In genomic region chr2:104327116-104327794, GRCm38 (mm10) we compare ENCODE assay signal across 32 mouse cellular contexts.
DNase-seq lines count a peak whose midpoint lies in the region; ATAC-seq and TF ChIP-seq lines count a peak whose summit lies in the region.
"Had no signal": no experiment of that assay in that cellular context is flagged by ENCODE, and none has a peak within 500 bp of the region (broad histone marks: within the 10 kb centered on the region; RNA-seq: fewer than 3 reads in every experiment).

No protein-coding gene starts in this region.

- peak overlapping the region; percentile 81 for H3K27ac ChIP-seq in forebrain, postnatal 0 days (ENCODE audit: low read depth, low read length)
- no peak overlapping the region for H3K27ac ChIP-seq in forebrain, embryonic 12.5 days
- H3K27ac ChIP-seq in layer of hippocampus, adult 2 months: peak overlapping the region; percentile 85
- H3K27ac ChIP-seq in midbrain, embryonic 15.5 days: 0 out of 2 replicates have a peak overlapping the region, but pooled peaks have one; percentile 26
- H3K27ac ChIP-seq: embryonic facial prominence, embryonic 15.5 days; kidney, embryonic 15.5 days; limb, embryonic 10.5 days; liver, embryonic 15.5 days; lung, embryonic 15.5 days; neural tube, embryonic 12.5 days; stomach, postnatal 0 days had no signal

- peak; percentile 85 for ATAC-seq in forebrain, postnatal 0 days
- ATAC-seq in forebrain, embryonic 12.5 days (ENCODE audit: low FRiP score): no peak
- ATAC-seq in midbrain, embryonic 15.5 days (replicated peaks): 0 out of 2 replicates have a peak, but pooled peaks have one; percentile 22
- ATAC-seq: Patski had no signal

- no peak for TF ChIP-seq CTCF in forebrain, postnatal 0 days (IDR thresholded peaks at IDR 0.05; ENCODE audit: low read depth)
- no peak for TF ChIP-seq CTCF in layer of hippocampus, adult 2 months (conservative IDR thresholded peaks at IDR 0.05)

- H3K27me3 ChIP-seq in forebrain, postnatal 0 days (ENCODE audit: insufficient read depth, low read length): no peaks in the 10 kb centered on the region
- H3K27me3 ChIP-seq in forebrain, embryonic 12.5 days: no peaks in the 10 kb centered on the region
- H3K27me3 ChIP-seq in midbrain, embryonic 15.5 days (replicated peaks): no peaks in the 10 kb centered on the region
- H3K27me3 ChIP-seq: CH12.LX; embryonic facial prominence, embryonic 15.5 days; heart, embryonic 12.5 days; kidney, embryonic 15.5 days; liver, embryonic 15.5 days; lung, embryonic 15.5 days; neural tube, embryonic 12.5 days had no signal

- 0 out of 2 replicates have a peak overlapping the region, but pooled peaks have one; percentile 25 for H3K9ac ChIP-seq in forebrain, postnatal 0 days
- no peak overlapping the region for H3K9ac ChIP-seq in forebrain, embryonic 12.5 days
- H3K9ac ChIP-seq in midbrain, embryonic 15.5 days: no peak overlapping the region
- H3K9ac ChIP-seq: embryonic facial prominence, embryonic 15.5 days; heart, embryonic 12.5 days; kidney, embryonic 15.5 days; liver, embryonic 15.5 days; lung, embryonic 15.5 days; neural tube, embryonic 12.5 days had no signal

- H3K9me3 ChIP-seq in forebrain, postnatal 0 days (ENCODE audit: low read length): no peaks in the 10 kb centered on the region
- H3K9me3 ChIP-seq in forebrain, embryonic 12.5 days: no peaks in the 10 kb centered on the region
- H3K9me3 ChIP-seq in midbrain, embryonic 15.5 days: no peaks in the 10 kb centered on the region
- H3K9me3 ChIP-seq: embryonic facial prominence, embryonic 15.5 days; G1E; heart, embryonic 12.5 days; kidney, embryonic 15.5 days; limb, embryonic 10.5 days; liver, embryonic 15.5 days; lung, embryonic 15.5 days; megakaryocyte, embryonic 14.5 days; neural tube, embryonic 12.5 days had no signal

- 0 out of 2 replicates have a peak, but pooled peaks cover 16% of the 10 kb centered on the region for H3K4me1 ChIP-seq in forebrain, postnatal 0 days (ENCODE audit: insufficient read depth)
- H3K4me1 ChIP-seq in forebrain, embryonic 12.5 days: no peaks in the 10 kb centered on the region
- H3K4me1 ChIP-seq in midbrain, embryonic 15.5 days: no peaks in the 10 kb centered on the region
- H3K4me1 ChIP-seq: embryonic facial prominence, embryonic 15.5 days; heart, embryonic 12.5 days; kidney, embryonic 15.5 days; liver, embryonic 15.5 days; lung, embryonic 15.5 days; neural tube, embryonic 12.5 days had no signal

- intact Hi-C loops in heart, postnatal 25 days (cut with DNase I): no loop called here

- peak; percentile 62 for DNase-seq in forebrain, postnatal 0 days
- DNase-seq in layer of hippocampus, adult 2 months (ENCODE audit: low spot score in 2 of 2): no peak
- DNase-seq in layer of hippocampus, adult 8-10 months (ENCODE audit: low spot score in 2 of 2): no peak
- peak; percentile 71 for DNase-seq in brain, adult 2 months (ENCODE audit: low read depth, low spot score)
- DNase-seq in heart, postnatal 25 days (ENCODE audit: low spot score): no peak
- DNase-seq: adrenal gland, postnatal 36 days; B cell, adult 2 months; cerebellum, adult 18-20 months; cerebellum, postnatal 25 days; gastrocnemius, postnatal 25 days; heart, adult 18-20 months; heart, postnatal 10 days; kidney, adult 11 months; kidney, postnatal 4 days; liver; lung, postnatal 36 days; thymus, adult 2 months; thymus, postnatal 4 days had no signal

- H3K36me3 ChIP-seq in forebrain, postnatal 0 days (ENCODE audit: insufficient read depth): no peaks in the 10 kb centered on the region
- H3K36me3 ChIP-seq in forebrain, embryonic 12.5 days (replicated peaks): no peaks in the 10 kb centered on the region
- no peaks in the 10 kb centered on the region for H3K36me3 ChIP-seq in midbrain, embryonic 15.5 days (replicated peaks)
- H3K36me3 ChIP-seq: embryonic facial prominence, embryonic 15.5 days; G1E; heart, embryonic 12.5 days; kidney, embryonic 15.5 days; limb, embryonic 10.5 days; liver, embryonic 15.5 days; lung, embryonic 15.5 days; neural tube, embryonic 12.5 days had no signal

- no peak overlapping the region for H3K4me3 ChIP-seq in forebrain, postnatal 0 days (ENCODE audit: low read depth, low read length)
- no peak overlapping the region for H3K4me3 ChIP-seq in forebrain, embryonic 12.5 days (replicated peaks)
- peak overlapping the region; percentile 32 for H3K4me3 ChIP-seq in layer of hippocampus, adult 2 months
- no peak overlapping the region for H3K4me3 ChIP-seq in midbrain, embryonic 15.5 days
- H3K4me3 ChIP-seq: embryonic facial prominence, embryonic 15.5 days; heart, embryonic 12.5 days; kidney, embryonic 15.5 days; limb, embryonic 10.5 days; liver, embryonic 15.5 days; lung, embryonic 15.5 days; megakaryocyte, embryonic 14.5 days; neural tube, embryonic 12.5 days had no signal

- H3K4me2 ChIP-seq in forebrain, postnatal 0 days (ENCODE audit: low read depth): peak overlapping the region; percentile 27
- no peak overlapping the region for H3K4me2 ChIP-seq in forebrain, embryonic 12.5 days
- no peak overlapping the region for H3K4me2 ChIP-seq in midbrain, embryonic 15.5 days
- H3K4me2 ChIP-seq: embryonic facial prominence, embryonic 15.5 days; heart, embryonic 12.5 days; kidney, embryonic 15.5 days; liver, embryonic 15.5 days; lung, embryonic 15.5 days; neural tube, embryonic 12.5 days had no signal

- WGBS in forebrain, postnatal 0 days: 48% methylated on average over 16 of the region's 16 CpGs
- 78% methylated on average over 16 of the region's 16 CpGs for WGBS in forebrain, embryonic 12.5 days
- 71% methylated on average over 16 of the region's 16 CpGs for WGBS in midbrain, embryonic 15.5 days

Comparison
In these comparisons a context has a peak if more than half of its experiments do, and no peak if none do; other contexts are left out.
1. DNase-seq: peak in forebrain, postnatal 0 days (single experiment) and brain, adult 2 months (single experiment); none in layer of hippocampus, adult 2 months (0 of 2), layer of hippocampus, adult 8-10 months (0 of 2) and heart, postnatal 25 days (single experiment).